In genomic region chr9:120591490-120591889, GRCm38 (mm10) we compare ENCODE assay signal across 8 mouse cellular contexts. TPM values are rescaled to one million over a fixed set of nuclear protein-coding genes. Genes with fewer than 3 reads are reported as not detected.
A peak's percentile ranks its signal among the peaks of the same experiment; 100 is the strongest.
DNase-seq lines count a peak whose midpoint lies in the region; ATAC-seq and TF ChIP-seq lines count a peak whose summit lies in the region.

No protein-coding gene starts in this region.

- intact Hi-C loops in heart, postnatal 14 days (cut with DNase I) = no loop called here
- intact Hi-C loops in left cerebral cortex, postnatal 4 days (cut with DNase I) = no loop called here

- H3K9ac ChIP-seq in liver, embryonic 12.5 days = no peak overlapping the region
- H3K9ac ChIP-seq in neural tube, embryonic 11.5 days (ENCODE audit: low read length) = no peak overlapping the region

- DNase-seq in liver (peak; percentile 73), Patski (ENCODE audit: low read depth, low spot score) (no peak)
- peak; percentile 84 for DNase-seq in embryo, embryonic 10 days (ENCODE audit: low spot score)
- peak; percentile 75 to 85 for DNase-seq in heart, postnatal 14 days
- DNase-seq in left cerebral cortex, postnatal 4 days = peak; percentile 62
- DNase-seq in neural tube, embryonic 11.5 days (ENCODE audit: low spot score) = peak; percentile 82
- peak; percentile 78 for DNase-seq in thymus, postnatal 14 days

- no peaks in the 10 kb centered on the region for H3K9me3 ChIP-seq in liver, embryonic 12.5 days (replicated peaks)
- H3K9me3 ChIP-seq in neural tube, embryonic 11.5 days (ENCODE audit: control insufficient read depth, low read length) = no peaks in the 10 kb centered on the region

- H3K27me3 ChIP-seq in liver, embryonic 12.5 days (replicated peaks) = 0 out of 2 replicates have a peak, but pooled peaks cover 4% of the 10 kb centered on the region
- no peaks in the 10 kb centered on the region for H3K27me3 ChIP-seq in Patski
- H3K27me3 ChIP-seq in neural tube, embryonic 11.5 days (ENCODE audit: control insufficient read depth, insufficient read depth, low read length) = no peaks in the 10 kb centered on the region

- H3K27ac ChIP-seq in liver, embryonic 12.5 days = no peak overlapping the region
- H3K27ac ChIP-seq in neural tube, embryonic 11.5 days (ENCODE audit: low read depth, low read length) = no peak overlapping the region

- no peak for ATAC-seq in liver, embryonic 12.5 days
- no peak for ATAC-seq in Patski
- ATAC-seq in neural tube, embryonic 11.5 days (ENCODE audit: insufficient read depth, low FRiP score, low TSS enrichment) = no peak

- 1% methylated on average over 9 of the region's 9 CpGs for WGBS in liver, embryonic 12.5 days (ENCODE audit: insufficient replicate concordance)
- WGBS in neural tube, embryonic 11.5 days = 5% methylated on average over 9 of the region's 9 CpGs

- CTCF ChIA-PET in Patski (lab: Charles Lee) = interaction anchor here (0.9 to 6.5 kb wide), 4 partner anchors 9 to 628 kb away, joined by 3 to 39 read pairs (median 14); no protein-coding TSS in a partner anchor

- in situ Hi-C loops in Patski (cut with MboI; ENCODE audit: low pct_unique_long_range_greater_than_20kb) = loop anchor here (10.0 kb wide), 1 partner anchor 653 kb away; no protein-coding TSS in a partner anchor

- no peaks in the 10 kb centered on the region for H3K4me1 ChIP-seq in liver, embryonic 12.5 days
- H3K4me1 ChIP-seq in neural tube, embryonic 11.5 days (ENCODE audit: control insufficient read depth, insufficient read depth, low read length) = no peaks in the 10 kb centered on the region

- POLR2A ChIA-PET in Patski (lab: Charles Lee) = no interaction called here

- no peak overlapping the region for H3K4me2 ChIP-seq in liver, embryonic 12.5 days
- H3K4me2 ChIP-seq in neural tube, embryonic 11.5 days (ENCODE audit: low read depth) = no peak overlapping the region

- peak; percentile 88 for TF ChIP-seq CTCF in Patski (IDR thresholded peaks at IDR 0.05)

- no peaks in the 10 kb centered on the region for H3K36me3 ChIP-seq in liver, embryonic 12.5 days
- no peaks in the 10 kb centered on the region for H3K36me3 ChIP-seq in neural tube, embryonic 11.5 days (ENCODE audit: control insufficient read depth, insufficient read depth, low read length)

- no peak overlapping the region for H3K4me3 ChIP-seq in liver, embryonic 12.5 days
- H3K4me3 ChIP-seq in neural tube, embryonic 11.5 days (ENCODE audit: low read depth, low read length) = no peak overlapping the region

RNA-seq across cellular contexts. Expression of gene Rpl14, which starts 20.2 kb away (rescaled TPM):
- polyA plus RNA-seq in liver, embryonic 12.5 days (2016; fragmentation: Nextera tagmentation; extraction: Ambion mirVana) = 722 and 731 TPM in 2 replicates
- polyA plus RNA-seq in Patski (2021) = 525 TPM
- 100 to 1,000 TPM; 270 to 309 TPM for total RNA-seq in heart, postnatal 14 days (2021)
- 100 to 1,000 TPM; 423 to 424 TPM for total RNA-seq in left cerebral cortex, postnatal 4 days (2021)
- 750 and 805 TPM in 2 replicates for polyA plus RNA-seq in neural tube, embryonic 11.5 days (2014; fragmentation: Nextera tagmentation; extraction: Ambion mirVana)

RNA-seq across cellular contexts. Expression of gene Entpd3, which starts 51.9 kb away (rescaled TPM):
- polyA plus RNA-seq in liver, embryonic 12.5 days (2016; fragmentation: Nextera tagmentation; extraction: Ambion mirVana) = 0.05 TPM in 1 of 2 replicates, not detected in the other
- not detected for polyA plus RNA-seq in Patski (2021)
- under 1 TPM in 1 of 2 experiments, not detected in 1; 0.24 TPM for total RNA-seq in heart, postnatal 14 days (2021)
- total RNA-seq in left cerebral cortex, postnatal 4 days (2021) = 1 to 10 TPM; 5.4 to 5.6 TPM
- 0.17 and 0.18 TPM in 2 replicates for polyA plus RNA-seq in neural tube, embryonic 11.5 days (2014; fragmentation: Nextera tagmentation; extraction: Ambion mirVana)
